In genomic region chr12:27059885-27060284, GRCm38 (mm10) we compare ENCODE assay signal across 8 mouse cellular contexts.
A peak's percentile ranks its signal among the peaks of the same experiment; 100 is the strongest.
DNase-seq lines count a peak whose midpoint lies in the region; TF ChIP-seq lines count a peak whose summit lies in the region.

No protein-coding gene starts in this region.

- TF ChIP-seq POLR2A in heart, adult 2 months (IDR thresholded peaks at IDR 0.05; ENCODE audit: insufficient read depth, low read depth, low read length) = no peak
- no peak for TF ChIP-seq POLR2A in brain, embryonic 14.5 days (IDR thresholded peaks at IDR 0.05; ENCODE audit: borderline replicate concordance, extremely low read depth, insufficient read depth, insufficient read length, poor library complexity, severe bottlenecking)

- no peaks in the 10 kb centered on the region for H3K27me3 ChIP-seq in heart, adult 2 months (ENCODE audit: control insufficient read depth, insufficient read depth, low read length)
- H3K27me3 ChIP-seq in E14TG2a.4 (ENCODE audit: insufficient read depth, low read length) = peaks cover 5% of the 10 kb centered on the region; the same call in 1 of the 2 replicates
- H3K27me3 ChIP-seq in midbrain, embryonic 10.5 days (ENCODE audit: low read depth, poor library complexity, severe bottlenecking) = no peaks in the 10 kb centered on the region

- WGBS in heart, adult 2 months = 46% methylated on average over 4 of the region's 4 CpGs
- 22% methylated on average over 4 of the region's 4 CpGs for WGBS in midbrain, embryonic 10.5 days

- no peak overlapping the region for H3K27ac ChIP-seq in heart, adult 2 months
- peak overlapping the region; percentile 96 for H3K27ac ChIP-seq in midbrain, embryonic 10.5 days (replicated peaks)

- H3K4me1 ChIP-seq in heart, adult 2 months (ENCODE audit: control insufficient read depth, insufficient read depth, low read length) = no peaks in the 10 kb centered on the region
- peaks cover 32% of the 10 kb centered on the region for H3K4me1 ChIP-seq in E14TG2a.4 (replicated peaks; ENCODE audit: low read depth, low read length)
- peaks cover 83% of the 10 kb centered on the region for H3K4me1 ChIP-seq in midbrain, embryonic 10.5 days

- H3K36me3 ChIP-seq in heart, adult 2 months (ENCODE audit: control insufficient read depth, insufficient read depth, low read length) = no peaks in the 10 kb centered on the region
- no peaks in the 10 kb centered on the region for H3K36me3 ChIP-seq in E14TG2a.4 (ENCODE audit: insufficient read depth, low read length)
- no peaks in the 10 kb centered on the region for H3K36me3 ChIP-seq in midbrain, embryonic 10.5 days

- H3K4me3 ChIP-seq in heart, adult 2 months = no peak overlapping the region
- no peak overlapping the region for H3K4me3 ChIP-seq in E14TG2a.4 (replicated peaks; ENCODE audit: low read length)
- H3K4me3 ChIP-seq in midbrain, embryonic 10.5 days = peak overlapping the region; percentile 55; the same call in 1 of the 2 replicates

- intact Hi-C loops in heart, adult 2 months (cut with DNase I) = no loop called here

- TF ChIP-seq EP300 in heart, adult 2 months (IDR thresholded peaks at IDR 0.05; ENCODE audit: insufficient read depth, low read depth, low read length) = no peak

- H3K79me2 ChIP-seq in heart, adult 2 months (replicated peaks; ENCODE audit: control insufficient read depth, insufficient read depth, low read length) = no peaks in the 10 kb centered on the region

- DNase-seq in heart, adult 2 months = no peak
- DNase-seq in heart, adult 8-10 months (ENCODE audit: low spot score) = no peak
- DNase-seq in brain, embryonic 14.5 days (ENCODE audit: low read depth) = peak; percentile 75
- DNase-seq in heart, postnatal 4 days = peak; percentile 68
- peak; percentile 74 for DNase-seq in midbrain, embryonic 10.5 days (ENCODE audit: low spot score)
- no peak for DNase-seq in spleen, postnatal 36 days (ENCODE audit: low spot score in 2 of 2)
- no peak for DNase-seq in right cerebral cortex, postnatal 25 days

- no peak overlapping the region for H3K9ac ChIP-seq in heart, adult 2 months (ENCODE audit: low read depth, low read length)

- TF ChIP-seq CTCF in heart, adult 2 months (IDR thresholded peaks at IDR 0.05) = peak; percentile 76
- TF ChIP-seq CTCF in E14TG2a.4 (conservative IDR thresholded peaks at IDR 0.05; ENCODE audit: low read length) = peak; percentile 45
- peak; percentile 82 for TF ChIP-seq CTCF in brain, embryonic 14.5 days (IDR thresholded peaks at IDR 0.05; ENCODE audit: borderline replicate concordance, extremely low read depth, insufficient read depth, insufficient read length)

- no peaks in the 10 kb centered on the region for H3K9me3 ChIP-seq in E14TG2a.4 (ENCODE audit: low read length)
- no peaks in the 10 kb centered on the region for H3K9me3 ChIP-seq in midbrain, embryonic 10.5 days (replicated peaks)

Comparison
In these comparisons a context has a peak if more than half of its experiments do, and no peak if none do; other contexts are left out.
1. DNase-seq: peak in brain, embryonic 14.5 days (single experiment), heart, postnatal 4 days (single experiment) and midbrain, embryonic 10.5 days (single experiment); none in heart, adult 2 months (0 of 2), heart, adult 8-10 months (single experiment), spleen, postnatal 36 days (0 of 2) and right cerebral cortex, postnatal 25 days (single experiment).
2. Peak in every context shown above with its lines, with median percentiles within 50 percentile points of each other: CTCF ChIP-seq.